Mouse (Mus musculus) myocyte (in vitro differentiated cells): ENCODE data around the gene Cgrrf1. TPM values are rescaled to one million over a fixed set of nuclear protein-coding genes. Genes with fewer than 3 reads are reported as not detected.

Experiments used
- H3K27me3 ChIP-seq: one replicate; pipeline ENCODE4 v1.6.1; 2011; ENCODE audit not compliant: control insufficient read depth, insufficient read depth, insufficient read length
- H3K36me3 ChIP-seq: one replicate; pipeline ENCODE4 v1.6.1; 2011; ENCODE audit not compliant: control insufficient read depth, insufficient read depth
- H3K4me2 ChIP-seq: one replicate; pipeline ENCODE4 v1.6.1; 2011; ENCODE audit warnings: low read depth, control low read depth
- H3K4me3 ChIP-seq: one replicate; pipeline ENCODE4 v1.5.1; 2011; ENCODE audit warnings: mild to moderate bottlenecking, control low read depth, moderate library complexity
- H3K79me2 ChIP-seq: one replicate; pipeline ENCODE4 v1.6.1; 2011; ENCODE audit not compliant: control insufficient read depth, insufficient read depth
- H3ac ChIP-seq: one replicate; pipeline ENCODE4 v1.6.1; 2011; ENCODE audit not compliant: control insufficient read depth, insufficient read length
- CEBPB ChIP-seq: IDR thresholded peaks from 2 replicates; pipeline ENCODE4 v1.6.1; 2011; ENCODE audit warnings: mild to moderate bottlenecking, moderate library complexity; ENCODE audit not compliant: poor library complexity, insufficient read depth, severe bottlenecking
- E2F4 ChIP-seq: IDR thresholded peaks from one replicate; pipeline ENCODE4 v1.6.1; 2011; ENCODE audit warnings: mild to moderate bottlenecking, control low read depth, moderate library complexity; ENCODE audit not compliant: insufficient read depth
- MAX ChIP-seq: IDR thresholded peaks from one replicate; pipeline ENCODE4 v1.6.1; 2011; ENCODE audit warnings: low read depth, mild to moderate bottlenecking, control low read depth
- MYOD1 ChIP-seq, 3 experiments: IDR thresholded peaks; one replicate each; pipeline ENCODE4 v1.6.1; 2011; ENCODE audit warnings: control low read depth in 2 of 3, low read depth in 2 of 3, mild to moderate bottlenecking in 2 of 3, moderate library complexity in 1 of 3; ENCODE audit not compliant: insufficient read length in 2 of 3, control insufficient read depth in 1 of 3
- MYOG ChIP-seq, 3 experiments: IDR thresholded peaks; one replicate each; pipeline ENCODE4 v1.6.1; 2011; ENCODE audit warnings: control low read depth in 2 of 3, low read depth in 2 of 3, mild to moderate bottlenecking in 2 of 3; ENCODE audit not compliant: insufficient read length in 2 of 3, control insufficient read depth in 1 of 3, insufficient read depth in 1 of 3
- POLR2A ChIP-seq: IDR thresholded peaks from one replicate; pipeline ENCODE4 v1.6.1; 2011; ENCODE audit warnings: low read depth, mild to moderate bottlenecking, control low read depth, moderate library complexity; ENCODE audit not compliant: insufficient read length
- POLR2AphosphoS2 ChIP-seq: IDR thresholded peaks from one replicate; pipeline ENCODE4 v1.6.1; 2011; ENCODE audit warnings: low read depth, control low read depth; ENCODE audit not compliant: insufficient read length
- REST ChIP-seq: IDR thresholded peaks from one replicate; pipeline ENCODE4 v1.6.1; 2011; ENCODE audit warnings: mild to moderate bottlenecking, control low read depth, moderate library complexity; ENCODE audit not compliant: insufficient read depth, insufficient read length
- SRF ChIP-seq: IDR thresholded peaks from one replicate; pipeline ENCODE4 v1.6.1; 2011; ENCODE audit warnings: low read depth; ENCODE audit not compliant: control insufficient read depth, insufficient read length
- TCF12 ChIP-seq: IDR thresholded peaks from one replicate; pipeline ENCODE4 v1.6.1; 2011; ENCODE audit warnings: mild to moderate bottlenecking, control low read depth; ENCODE audit not compliant: poor library complexity, insufficient read depth, severe bottlenecking
- TCF3 ChIP-seq: IDR thresholded peaks from one replicate; pipeline ENCODE4 v1.6.1; 2011; ENCODE audit warnings: low read depth, control low read depth; ENCODE audit not compliant: insufficient read length
- USF1 ChIP-seq: IDR thresholded peaks from one replicate; pipeline ENCODE4 v1.6.1; 2011; ENCODE audit warnings: low read depth, mild to moderate bottlenecking, control low read depth, moderate library complexity
- polyA plus RNA-seq: library from polyadenylated mRNA; unstranded; fragments of >200 nt; fragmentation: generic; extraction: Trizol; gene quantifications from one replicate; pipeline ENCODE4 v1.2.1, GENCODE M21; 2012; ENCODE audit warnings: missing spikeins

Gene Cgrrf1
- polyA plus RNA-seq, 1 experiment = 40.6 TPM

DNA sequence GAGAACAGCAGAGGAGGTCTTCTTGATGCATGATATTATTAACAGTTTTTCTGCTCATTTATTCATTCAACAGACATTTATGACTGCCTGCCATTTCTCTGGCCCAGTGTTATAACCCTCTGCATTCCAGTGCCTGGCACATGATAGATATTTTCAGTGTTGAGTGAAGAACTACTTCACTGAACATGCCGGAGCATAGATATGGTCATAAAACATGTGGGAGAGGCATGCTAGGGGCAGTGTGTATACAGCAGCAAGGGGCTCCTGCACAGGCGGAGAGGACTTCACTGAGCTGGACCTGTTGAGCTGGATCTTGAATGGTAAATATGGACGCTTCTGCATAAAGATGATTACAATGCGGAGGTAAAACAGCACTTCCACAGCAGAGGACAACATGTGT, 57.2 kb downstream of the Cgrrf1 start:
- Histone ChIP-seq H3K36me3 (peaks cover 35% of the 10 kb centered on the region), H3K4me2 (no peak overlapping the region), H3K4me3 (no peak overlapping the region), H3K79me2 (peaks cover 100% of the 10 kb centered on the region), H3ac (no peak overlapping the region), H3K27me3 (no peaks in the 10 kb centered on the region)
- TF ChIP-seq MAX (no peak), USF1 (no peak), SRF (no peak), MYOD1 (IDR thresholded peaks at IDR 0.05; ENCODE audit: control insufficient read depth in 1 of 3, insufficient read length in 2 of 3, low read depth in 2 of 3) (no peak), CEBPB (no peak), TCF12 (no peak), TCF3 (no peak), MYOG (IDR thresholded peaks at IDR 0.05; ENCODE audit: control insufficient read depth in 1 of 3, insufficient read depth in 1 of 3, insufficient read length in 2 of 3, low read depth in 2 of 3) (no peak), POLR2AphosphoS2 (no peak), E2F4 (no peak), REST (no peak), POLR2A (no peak)

- no peak for TF ChIP-seq POLR2A
- no peak for TF ChIP-seq TCF12
- no peak for TF ChIP-seq MYOD1 (IDR thresholded peaks at IDR 0.05; ENCODE audit: control insufficient read depth in 1 of 3, insufficient read length in 2 of 3, low read depth in 2 of 3)
- TF ChIP-seq E2F4 = no peak
- TF ChIP-seq CEBPB = no peak
- TF ChIP-seq MYOG (IDR thresholded peaks at IDR 0.05; ENCODE audit: control insufficient read depth in 1 of 3, insufficient read depth in 1 of 3, insufficient read length in 2 of 3, low read depth in 2 of 3) = no peak
- TF ChIP-seq REST = no peak
- no peak for TF ChIP-seq POLR2AphosphoS2
- TF ChIP-seq SRF = no peak
- no peak for TF ChIP-seq MAX
- TF ChIP-seq TCF3 = no peak
- no peak for TF ChIP-seq USF1
- Histone ChIP-seq H3K36me3 (peaks cover 37% of the 10 kb centered on the region), H3K4me3 (no peak overlapping the region), H3K79me2 (peaks cover 90% of the 10 kb centered on the region), H3K4me2 (no peak overlapping the region), H3ac (no peak overlapping the region), H3K27me3 (no peaks in the 10 kb centered on the region)
Observed at GRCm38 (mm10) chr14:46893961-46894360, 62.0 kb downstream of the Cgrrf1 start.

DNA sequence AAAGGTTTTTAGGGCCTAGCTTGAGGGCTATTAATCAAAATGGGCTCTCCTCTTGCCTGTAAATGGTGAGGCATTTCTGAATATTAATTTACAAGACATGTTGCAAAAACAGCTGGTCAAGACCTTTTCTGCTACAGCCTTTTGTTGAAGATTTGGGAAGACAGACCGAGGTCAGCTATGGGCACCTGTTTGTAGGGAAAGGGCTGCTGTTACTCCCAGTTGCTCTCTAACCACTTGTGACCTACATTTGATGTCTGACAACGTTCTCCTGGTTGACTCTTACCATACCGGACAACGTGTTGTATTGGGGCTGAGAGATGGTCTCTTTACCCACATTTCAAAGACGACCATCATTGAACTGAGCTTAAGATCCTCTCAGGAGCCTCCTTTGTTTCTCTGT, 66.0 kb downstream of the Cgrrf1 start:
- Histone ChIP-seq H3K79me2 (peaks cover 87% of the 10 kb centered on the region), H3K36me3 (peaks cover 16% of the 10 kb centered on the region), H3K27me3 (no peaks in the 10 kb centered on the region), H3K4me2 (no peak overlapping the region), H3ac (no peak overlapping the region), H3K4me3 (no peak overlapping the region)
- TF ChIP-seq MYOD1 (IDR thresholded peaks at IDR 0.05; ENCODE audit: control insufficient read depth in 1 of 3, insufficient read length in 2 of 3, low read depth in 2 of 3) (peak in 2 of 3 experiments; percentile 67 to 70), POLR2A (no peak), POLR2AphosphoS2 (no peak), TCF3 (no peak), MYOG (IDR thresholded peaks at IDR 0.05; ENCODE audit: control insufficient read depth in 1 of 3, insufficient read depth in 1 of 3, insufficient read length in 2 of 3, low read depth in 2 of 3) (peak in 1 of 3 experiments; percentile 50), SRF (no peak), TCF12 (peak; percentile 9), CEBPB (no peak), REST (no peak), E2F4 (no peak), MAX (no peak), USF1 (no peak)

DNA sequence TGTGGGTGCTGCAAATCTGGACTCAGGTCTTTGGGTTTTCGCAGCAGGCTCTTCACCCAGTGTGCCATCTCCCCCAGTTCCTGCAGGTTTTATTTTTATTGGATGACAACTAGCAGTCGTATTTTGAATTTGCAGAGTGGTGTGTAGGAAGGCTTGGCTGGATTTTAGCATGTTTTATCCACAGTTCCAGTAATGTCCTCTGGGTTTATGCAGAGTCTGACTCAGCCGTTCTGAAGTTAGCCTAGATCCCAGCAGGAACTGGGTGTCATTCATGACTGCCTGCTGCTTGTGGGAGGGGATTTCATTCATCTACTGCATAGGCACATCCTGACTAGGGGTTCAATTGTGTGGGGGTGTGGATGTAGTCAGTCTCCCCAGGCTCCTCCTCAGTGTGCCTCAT, 66.7 kb downstream of the Cgrrf1 start:
- peaks cover 87% of the 10 kb centered on the region for H3K79me2 ChIP-seq
- H3K4me3 ChIP-seq = no peak overlapping the region
- H3K27me3 ChIP-seq = no peaks in the 10 kb centered on the region
- H3ac ChIP-seq = no peak overlapping the region
- TF ChIP-seq CEBPB (no peak), MYOG (IDR thresholded peaks at IDR 0.05; ENCODE audit: control insufficient read depth in 1 of 3, insufficient read depth in 1 of 3, insufficient read length in 2 of 3, low read depth in 2 of 3) (no peak), E2F4 (no peak), POLR2AphosphoS2 (no peak), TCF12 (no peak)
- no peak overlapping the region for H3K4me2 ChIP-seq
- peaks cover 12% of the 10 kb centered on the region for H3K36me3 ChIP-seq
